Mouse (Mus musculus): ENCODE data around the gene Syn3. TPM values are rescaled to one million over a fixed set of nuclear protein-coding genes. Genes with fewer than 3 reads are reported as not detected.

The Syn3 gene
- polyA plus RNA-seq, 1 experiment from 2014 or later: 4.4 TPM

GRCm38 (mm10) chr10:86248807-86249206, 249.9 kb downstream of the Syn3 start:
- Histone ChIP-seq H3K27ac (ENCODE audit: low read depth, low read length) (no peak overlapping the region), H3K27me3 (ENCODE audit: control insufficient read depth, insufficient read depth, low read length) (no peaks in the 10 kb centered on the region), H3K9me3 (ENCODE audit: control insufficient read depth, low read length) (no peaks in the 10 kb centered on the region), H3K4me3 (ENCODE audit: low read depth, low read length) (no peak overlapping the region), H3K4me2 (no peak overlapping the region), H3K4me1 (ENCODE audit: control insufficient read depth, insufficient read depth, low read length) (no peaks in the 10 kb centered on the region), H3K9ac (ENCODE audit: low read length) (no peak overlapping the region), H3K36me3 (ENCODE audit: control insufficient read depth, insufficient read depth, low read length) (no peaks in the 10 kb centered on the region)
- ATAC-seq (ENCODE audit: low FRiP score) (no peak), DNase-seq (ENCODE audit: low spot score, missing footprints) (no peak)
- 88% methylated on average over 3 of the region's 3 CpGs for WGBS

- Histone ChIP-seq H3K27me3 (ENCODE audit: control insufficient read depth, insufficient read depth, low read length) (no peaks in the 10 kb centered on the region), H3K4me3 (ENCODE audit: low read depth, low read length) (no peak overlapping the region), H3K4me2 (no peak overlapping the region), H3K27ac (ENCODE audit: low read depth, low read length) (no peak overlapping the region), H3K4me1 (ENCODE audit: control insufficient read depth, insufficient read depth, low read length) (no peaks in the 10 kb centered on the region), H3K36me3 (ENCODE audit: control insufficient read depth, insufficient read depth, low read length) (no peaks in the 10 kb centered on the region), H3K9me3 (ENCODE audit: control insufficient read depth, low read length) (no peaks in the 10 kb centered on the region), H3K9ac (ENCODE audit: low read length) (no peak overlapping the region)
- no peak for ATAC-seq (ENCODE audit: low FRiP score)
- no peak for DNase-seq (ENCODE audit: low spot score, missing footprints)
- WGBS: 93% methylated on average over 10 of the region's 10 CpGs
These were observed 250.5 kb downstream of the Syn3 start for GRCm38 (mm10) chr10:86248131-86248740.

GRCm38 (mm10) chr10:86245396-86245795, 253.3 kb downstream of the Syn3 start:
- Histone ChIP-seq H3K4me2 (no peak overlapping the region), H3K9ac (ENCODE audit: low read length) (no peak overlapping the region), H3K27ac (ENCODE audit: low read depth, low read length) (no peak overlapping the region), H3K4me3 (ENCODE audit: low read depth, low read length) (no peak overlapping the region), H3K27me3 (ENCODE audit: control insufficient read depth, insufficient read depth, low read length) (no peaks in the 10 kb centered on the region), H3K9me3 (ENCODE audit: control insufficient read depth, low read length) (no peaks in the 10 kb centered on the region), H3K4me1 (ENCODE audit: control insufficient read depth, insufficient read depth, low read length) (no peaks in the 10 kb centered on the region), H3K36me3 (ENCODE audit: control insufficient read depth, insufficient read depth, low read length) (no peaks in the 10 kb centered on the region)
- WGBS: 85% methylated on average over 7 of the region's 7 CpGs
- DNase-seq (ENCODE audit: low spot score, missing footprints) (no peak), ATAC-seq (ENCODE audit: low FRiP score) (no peak)

- ATAC-seq (ENCODE audit: low FRiP score): no peak
- H3K36me3 ChIP-seq (ENCODE audit: control insufficient read depth, insufficient read depth, low read length): no peaks in the 10 kb centered on the region
These were observed 255.2 kb downstream of the Syn3 start for GRCm38 (mm10) chr10:86243525-86243924.

GRCm38 (mm10) chr10:86242721-86243120, 256.0 kb downstream of the Syn3 start:
- 90% methylated on average over 3 of the region's 3 CpGs for WGBS
- no peaks in the 10 kb centered on the region for H3K9me3 ChIP-seq (ENCODE audit: control insufficient read depth, low read length)
- H3K4me1 ChIP-seq (ENCODE audit: control insufficient read depth, insufficient read depth, low read length): no peaks in the 10 kb centered on the region
- no peaks in the 10 kb centered on the region for H3K27me3 ChIP-seq (ENCODE audit: control insufficient read depth, insufficient read depth, low read length)
- ATAC-seq (ENCODE audit: low FRiP score) (no peak), DNase-seq (ENCODE audit: low spot score, missing footprints) (no peak)
- H3K27ac ChIP-seq (ENCODE audit: low read depth, low read length): no peak overlapping the region
- H3K9ac ChIP-seq (ENCODE audit: low read length): no peak overlapping the region
- no peaks in the 10 kb centered on the region for H3K36me3 ChIP-seq (ENCODE audit: control insufficient read depth, insufficient read depth, low read length)
- no peak overlapping the region for H3K4me2 ChIP-seq
- no peak overlapping the region for H3K4me3 ChIP-seq (ENCODE audit: low read depth, low read length)

More at GRCm38 (mm10) chr10:86243525-86243924, 255.2 kb downstream of the Syn3 start:
- Histone ChIP-seq H3K9ac (ENCODE audit: low read length) (no peak overlapping the region), H3K27ac (ENCODE audit: low read depth, low read length) (no peak overlapping the region), H3K4me1 (ENCODE audit: control insufficient read depth, insufficient read depth, low read length) (no peaks in the 10 kb centered on the region), H3K9me3 (ENCODE audit: control insufficient read depth, low read length) (no peaks in the 10 kb centered on the region), H3K4me3 (ENCODE audit: low read depth, low read length) (no peak overlapping the region), H3K4me2 (no peak overlapping the region), H3K27me3 (ENCODE audit: control insufficient read depth, insufficient read depth, low read length) (no peaks in the 10 kb centered on the region)
- WGBS: 86% methylated on average over 6 of the region's 6 CpGs
- no peak for DNase-seq (ENCODE audit: low spot score, missing footprints)

- no peaks in the 10 kb centered on the region for H3K9me3 ChIP-seq (ENCODE audit: control insufficient read depth, low read length)
- no peak overlapping the region for H3K4me2 ChIP-seq
- no peak for DNase-seq (ENCODE audit: low spot score, missing footprints)
- H3K27me3 ChIP-seq (ENCODE audit: control insufficient read depth, insufficient read depth, low read length): no peaks in the 10 kb centered on the region
- no peak for ATAC-seq (ENCODE audit: low FRiP score)
- no peak overlapping the region for H3K4me3 ChIP-seq (ENCODE audit: low read depth, low read length)
- WGBS: 92% methylated on average over 6 of the region's 6 CpGs
- H3K4me1 ChIP-seq (ENCODE audit: control insufficient read depth, insufficient read depth, low read length): no peaks in the 10 kb centered on the region
- H3K9ac ChIP-seq (ENCODE audit: low read length): no peak overlapping the region
- H3K36me3 ChIP-seq (ENCODE audit: control insufficient read depth, insufficient read depth, low read length): no peaks in the 10 kb centered on the region
- H3K27ac ChIP-seq (ENCODE audit: low read depth, low read length): no peak overlapping the region
These were observed 268.7 kb downstream of the Syn3 start for GRCm38 (mm10) chr10:86230006-86230405.

- Histone ChIP-seq H3K36me3 (ENCODE audit: control insufficient read depth, insufficient read depth, low read length) (no peaks in the 10 kb centered on the region), H3K4me2 (no peak overlapping the region), H3K4me1 (ENCODE audit: control insufficient read depth, insufficient read depth, low read length) (peaks cover 4% of the 10 kb centered on the region; the same call in 1 of the 2 replicates), H3K9me3 (ENCODE audit: control insufficient read depth, low read length) (no peaks in the 10 kb centered on the region), H3K4me3 (ENCODE audit: low read depth, low read length) (no peak overlapping the region), H3K27ac (ENCODE audit: low read depth, low read length) (no peak overlapping the region), H3K27me3 (ENCODE audit: control insufficient read depth, insufficient read depth, low read length) (no peaks in the 10 kb centered on the region), H3K9ac (ENCODE audit: low read length) (no peak overlapping the region)
- ATAC-seq (ENCODE audit: low FRiP score): no peak
- WGBS: 89% methylated on average over 3 of the region's 3 CpGs
- DNase-seq (ENCODE audit: low spot score, missing footprints): no peak
These were observed 273.2 kb downstream of the Syn3 start for GRCm38 (mm10) chr10:86225480-86225879.

- Histone ChIP-seq H3K27me3 (ENCODE audit: control insufficient read depth, insufficient read depth, low read length) (no peaks in the 10 kb centered on the region), H3K9ac (ENCODE audit: low read length) (no peak overlapping the region), H3K4me3 (ENCODE audit: low read depth, low read length) (no peak overlapping the region), H3K4me2 (no peak overlapping the region), H3K9me3 (ENCODE audit: control insufficient read depth, low read length) (no peaks in the 10 kb centered on the region), H3K27ac (ENCODE audit: low read depth, low read length) (no peak overlapping the region), H3K4me1 (ENCODE audit: control insufficient read depth, insufficient read depth, low read length) (no peaks in the 10 kb centered on the region), H3K36me3 (ENCODE audit: control insufficient read depth, insufficient read depth, low read length) (no peaks in the 10 kb centered on the region)
- WGBS: 95% methylated on average over 3 of the region's 3 CpGs
- ATAC-seq (ENCODE audit: low FRiP score) (no peak), DNase-seq (ENCODE audit: low spot score, missing footprints) (no peak)
These were observed 279.7 kb downstream of the Syn3 start for GRCm38 (mm10) chr10:86218984-86219383.

- H3K27ac ChIP-seq (ENCODE audit: low read depth, low read length): no peak overlapping the region
- no peak for ATAC-seq (ENCODE audit: low FRiP score)
- no peaks in the 10 kb centered on the region for H3K9me3 ChIP-seq (ENCODE audit: control insufficient read depth, low read length)
- H3K4me1 ChIP-seq (ENCODE audit: control insufficient read depth, insufficient read depth, low read length): no peaks in the 10 kb centered on the region
- no peak overlapping the region for H3K4me2 ChIP-seq
- H3K4me3 ChIP-seq (ENCODE audit: low read depth, low read length): no peak overlapping the region
- no peaks in the 10 kb centered on the region for H3K27me3 ChIP-seq (ENCODE audit: control insufficient read depth, insufficient read depth, low read length)
- WGBS: 86% methylated on average over 2 of the region's 2 CpGs
- no peak for DNase-seq (ENCODE audit: low spot score, missing footprints)
- H3K9ac ChIP-seq (ENCODE audit: low read length): no peak overlapping the region
- H3K36me3 ChIP-seq (ENCODE audit: control insufficient read depth, insufficient read depth, low read length): no peaks in the 10 kb centered on the region
These were observed 281.9 kb downstream of the Syn3 start for GRCm38 (mm10) chr10:86216836-86217235.

All from midbrain, embryonic 11.5 days (tissue).